Mouse (Mus musculus): ENCODE results near the gene Mkln1. TPM values are rescaled to one million over a fixed set of nuclear protein-coding genes. Genes with fewer than 3 reads are reported as not detected.
"Not testable (repeated sequence)": the region's sequence is repeated elsewhere in the genome, so short reads cannot be mapped to it uniquely, and the experiment has no call there.

Gene Mkln1
- total RNA-seq, 2 experiments from 2014 or later: 153 to 165 TPM

GRCm38 (mm10) chr6:31531880-31532279, 133.3 kb downstream of the Mkln1 start:
- TF ChIP-seq CTCF (IDR thresholded peaks at IDR 0.05): no peak
- DNase-seq (ENCODE audit: extremely low spot score in 1 of 2, low spot score in 2 of 2): no peak
- H3K27ac ChIP-seq: no peak overlapping the region
- intact Hi-C loops (cut with DNase I): no loop called here
- no peak overlapping the region for H3K4me3 ChIP-seq

DNA sequence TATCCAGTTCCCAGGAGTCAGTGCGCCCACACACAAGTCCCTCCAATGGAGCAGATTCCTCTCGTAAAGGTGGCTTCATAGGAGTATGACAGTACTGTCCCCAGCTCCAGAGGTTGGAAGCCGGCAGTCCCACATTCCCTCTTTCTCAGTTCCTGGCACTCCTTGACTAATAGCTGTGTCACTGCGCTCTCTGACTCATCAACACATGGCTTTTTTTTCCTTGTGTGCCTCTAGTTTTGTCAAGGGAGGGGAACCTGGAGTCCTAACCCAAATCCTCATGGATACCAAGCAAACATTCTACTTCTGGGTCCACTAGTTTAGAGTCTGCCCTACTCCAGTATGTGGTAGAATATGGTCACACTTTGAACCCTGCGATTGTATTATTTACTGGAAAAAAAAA, 136.2 kb downstream of the Mkln1 start:
- Histone ChIP-seq H3K27ac (no peak overlapping the region), H3K4me3 (no peak overlapping the region)
- no peak for TF ChIP-seq CTCF (IDR thresholded peaks at IDR 0.05)
- intact Hi-C loops (cut with DNase I): no loop called here
- DNase-seq (ENCODE audit: extremely low spot score in 1 of 2, low spot score in 2 of 2): no peak

GRCm38 (mm10) chr6:31537193-31537592, 138.7 kb downstream of the Mkln1 start:
- TF ChIP-seq CTCF (IDR thresholded peaks at IDR 0.05): no peak
- DNase-seq (ENCODE audit: extremely low spot score in 1 of 2, low spot score in 2 of 2): no peak
- intact Hi-C loops (cut with DNase I): no loop called here
- no peak overlapping the region for H3K27ac ChIP-seq
- H3K4me3 ChIP-seq: no peak overlapping the region

- TF ChIP-seq CTCF (IDR thresholded peaks at IDR 0.05): no peak
- no peak overlapping the region for H3K27ac ChIP-seq
- intact Hi-C loops (cut with DNase I): no loop called here
- no peak for DNase-seq (ENCODE audit: extremely low spot score in 1 of 2, low spot score in 2 of 2)
- H3K4me3 ChIP-seq: no peak overlapping the region
Measured at GRCm38 (mm10) chr6:31538112-31538511, 139.6 kb downstream of the Mkln1 start.

DNA sequence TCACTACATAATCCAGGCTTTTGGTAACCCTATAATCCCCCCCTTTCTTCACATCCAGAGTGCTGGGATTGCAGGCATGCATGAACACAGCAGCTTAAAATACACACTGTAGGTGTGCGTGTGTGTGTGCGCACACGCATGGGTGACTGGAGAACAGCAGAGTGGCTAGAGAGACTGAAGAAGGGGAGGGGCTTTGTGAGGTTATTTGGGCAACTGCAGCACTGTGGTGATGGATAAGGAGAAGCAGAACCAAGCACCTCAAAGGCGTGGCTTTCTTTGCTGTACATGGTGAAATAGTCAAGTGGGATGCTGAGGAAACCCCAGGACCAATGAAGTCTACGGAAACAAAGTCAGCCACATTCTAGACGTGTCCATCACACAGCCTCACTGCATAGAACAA, 141.5 kb downstream of the Mkln1 start:
- intact Hi-C loops (cut with DNase I): no loop called here
- Histone ChIP-seq H3K27ac (no peak overlapping the region), H3K4me3 (no peak overlapping the region)
- DNase-seq (ENCODE audit: extremely low spot score in 1 of 2, low spot score in 2 of 2): no peak
- no peak for TF ChIP-seq CTCF (IDR thresholded peaks at IDR 0.05)

DNA sequence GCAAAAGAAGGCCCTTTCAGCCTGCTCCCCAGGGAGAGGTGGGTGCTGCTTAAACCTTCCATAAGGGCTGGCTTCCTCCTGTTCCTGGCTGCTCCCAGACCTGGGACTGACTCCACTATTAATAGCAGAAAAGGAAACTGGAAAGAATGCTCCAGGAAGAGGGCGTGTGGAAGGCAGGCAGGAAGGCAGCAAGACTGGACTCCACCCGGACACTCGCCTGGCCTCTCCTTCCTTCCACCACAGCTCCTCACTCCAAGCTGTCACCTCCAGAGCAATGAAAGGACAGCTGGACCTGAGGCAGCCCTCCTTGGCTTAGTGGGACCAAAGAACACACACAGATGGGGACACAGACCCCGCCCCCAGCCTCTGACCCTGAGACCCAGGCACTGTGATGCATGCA, 145.8 kb downstream of the Mkln1 start:
- no peak overlapping the region for H3K4me3 ChIP-seq
- H3K27ac ChIP-seq: no peak overlapping the region
- no peak for TF ChIP-seq CTCF (IDR thresholded peaks at IDR 0.05)
- DNase-seq (ENCODE audit: extremely low spot score in 1 of 2, low spot score in 2 of 2): no peak
- intact Hi-C loops (cut with DNase I): no loop called here

DNA sequence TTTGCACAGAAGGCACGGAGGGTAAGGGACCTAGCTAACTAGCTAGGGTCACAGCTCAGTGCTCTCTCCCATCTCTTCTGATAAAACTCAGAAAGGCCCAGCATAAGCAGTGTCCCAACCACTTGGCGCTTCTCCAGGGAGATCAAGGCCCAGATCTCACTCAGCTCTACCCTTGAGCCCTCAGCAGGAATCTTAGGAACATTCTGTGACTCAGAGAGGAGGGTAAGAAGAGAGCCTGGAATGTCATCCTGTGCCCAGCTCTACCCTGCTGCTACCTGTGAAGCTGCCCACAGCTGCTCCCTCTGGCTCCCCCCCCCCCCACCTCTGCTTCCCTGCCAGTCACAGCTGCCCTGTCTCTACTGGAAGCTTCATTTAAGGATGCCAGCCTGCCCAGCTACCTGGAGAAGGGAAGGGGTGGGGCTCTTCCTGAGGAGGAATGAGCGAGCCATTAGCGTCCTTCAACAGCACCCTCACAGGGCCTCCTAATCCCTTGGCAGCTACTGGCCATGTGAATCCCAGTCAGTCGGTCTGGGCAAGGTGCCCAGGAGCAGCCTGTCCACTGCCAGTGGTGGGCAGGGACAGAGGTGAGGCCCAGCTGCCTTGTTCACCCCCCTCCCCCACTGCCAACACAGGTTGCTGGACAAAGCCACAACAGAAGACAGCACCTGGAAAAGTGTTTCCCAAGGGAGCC, 151.0 kb downstream of the Mkln1 start:
- no peak for DNase-seq (ENCODE audit: extremely low spot score in 1 of 2, low spot score in 2 of 2)
- TF ChIP-seq CTCF (IDR thresholded peaks at IDR 0.05): no peak
- no peak overlapping the region for H3K4me3 ChIP-seq
- no peak overlapping the region for H3K27ac ChIP-seq
- intact Hi-C loops (cut with DNase I): no loop called here

DNA sequence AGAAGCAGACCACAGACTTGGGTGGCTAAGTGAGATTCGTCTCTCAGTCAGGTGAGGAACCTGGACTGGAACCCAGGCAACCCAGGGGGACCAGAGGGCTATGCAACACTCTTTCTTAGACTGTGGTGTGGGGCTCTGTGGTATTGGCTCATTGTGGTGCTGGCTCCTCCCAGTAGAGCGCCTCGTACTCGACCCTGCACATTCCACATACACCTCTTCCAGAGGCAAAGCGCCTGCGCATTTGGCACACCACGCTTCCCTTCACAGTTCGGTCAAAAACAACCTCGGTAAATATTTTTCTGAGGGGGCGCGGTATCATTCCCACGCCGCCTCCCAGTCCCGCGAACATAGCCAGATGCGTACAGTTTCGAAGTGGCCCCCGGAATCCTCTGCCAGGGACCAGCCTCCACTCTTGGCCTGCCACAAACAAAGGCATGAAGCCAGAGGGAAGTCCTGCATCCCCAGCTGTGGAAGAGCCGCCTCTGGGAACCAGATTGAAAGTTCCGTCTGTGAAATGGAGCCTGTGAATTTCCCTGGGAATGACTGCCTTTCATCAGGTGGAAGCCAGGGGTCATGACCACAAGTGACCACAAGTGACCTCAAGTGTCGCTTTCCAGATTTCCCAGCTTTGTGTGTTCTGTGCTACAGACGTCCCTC, 152.5 kb downstream of the Mkln1 start:
- intact Hi-C loops (cut with DNase I): no loop called here
- H3K27ac ChIP-seq: no peak overlapping the region
- no peak overlapping the region for H3K4me3 ChIP-seq
- TF ChIP-seq CTCF (IDR thresholded peaks at IDR 0.05): no peak
- no peak for DNase-seq (ENCODE audit: extremely low spot score in 1 of 2, low spot score in 2 of 2)

DNA sequence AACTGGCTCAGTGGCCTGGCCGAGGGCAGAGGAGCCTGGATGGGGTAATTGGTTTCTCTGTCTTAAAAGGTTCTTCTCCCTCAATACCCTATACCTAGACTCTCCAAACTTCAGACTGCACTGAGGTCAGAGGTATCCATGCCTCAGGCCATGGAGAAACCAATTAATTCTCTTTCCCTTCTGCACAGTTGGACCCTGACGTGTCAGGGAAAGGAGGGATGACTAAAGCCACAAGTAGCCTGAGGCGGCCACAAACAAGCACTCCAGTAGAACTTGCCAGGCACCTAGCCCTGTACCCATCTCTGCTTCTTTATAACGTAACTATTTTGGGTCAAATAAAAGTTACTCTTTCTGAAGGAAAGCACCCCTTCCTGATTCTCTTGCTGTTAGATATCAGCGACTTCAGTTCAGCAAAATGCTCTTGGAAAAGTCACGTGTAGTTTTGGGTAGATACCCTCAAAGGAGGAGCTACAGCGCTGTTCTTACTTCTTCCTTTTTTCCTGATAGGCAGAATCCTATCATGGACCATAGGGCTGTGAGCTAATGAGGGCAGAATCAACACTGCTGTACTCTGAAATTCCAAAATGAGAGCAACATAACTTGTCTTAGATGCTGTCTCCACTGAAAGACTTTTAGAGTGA, 158.0 kb downstream of the Mkln1 start:
- intact Hi-C loops (cut with DNase I): no loop called here
- DNase-seq (ENCODE audit: extremely low spot score in 1 of 2, low spot score in 2 of 2): no peak

DNA sequence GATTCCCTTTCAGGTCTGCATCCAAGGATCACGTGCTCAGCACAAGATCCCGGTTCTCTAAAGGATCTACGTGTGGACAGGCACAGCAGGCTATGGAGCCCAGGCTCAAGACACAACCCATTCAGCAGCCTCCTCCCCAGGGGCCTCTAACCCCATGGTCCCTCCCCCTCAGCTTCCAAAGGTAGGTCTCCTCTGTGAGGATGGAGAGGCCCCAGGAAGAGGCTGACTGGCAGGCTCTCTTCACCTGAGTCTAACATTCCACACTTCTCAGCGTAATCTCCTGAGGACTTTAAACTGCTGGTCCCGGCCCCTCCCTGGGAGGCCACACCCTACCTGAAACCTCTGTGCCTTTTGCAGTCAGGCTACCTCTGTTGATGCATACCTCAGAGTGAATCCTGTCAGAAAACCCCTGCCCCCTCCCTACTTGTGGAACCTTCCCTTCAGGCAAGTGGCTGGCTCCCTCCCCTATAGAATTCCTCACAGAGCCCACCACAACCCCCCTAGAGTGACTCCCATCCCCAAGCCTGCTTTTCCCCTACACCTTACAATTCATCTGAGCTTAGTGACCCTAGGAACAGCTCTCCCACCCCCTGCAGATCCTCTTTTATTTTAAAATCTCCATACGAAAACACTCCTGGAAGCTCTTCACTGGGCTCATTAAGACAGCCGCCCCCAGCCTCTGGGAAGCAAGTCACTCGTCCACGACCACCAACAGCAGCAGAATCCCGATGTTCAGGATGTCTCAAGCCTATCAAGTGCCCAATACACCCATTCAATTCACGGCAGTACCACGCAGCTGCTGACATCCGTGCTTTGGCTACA, 161.8 kb downstream of the Mkln1 start:
- intact Hi-C loops (cut with DNase I): no loop called here

More for the DNA sequence above, 158.0 kb downstream of the Mkln1 start:
- no peak overlapping the region for H3K4me3 ChIP-seq
- TF ChIP-seq CTCF (IDR thresholded peaks at IDR 0.05): no peak
- H3K27ac ChIP-seq: no peak overlapping the region

DNA sequence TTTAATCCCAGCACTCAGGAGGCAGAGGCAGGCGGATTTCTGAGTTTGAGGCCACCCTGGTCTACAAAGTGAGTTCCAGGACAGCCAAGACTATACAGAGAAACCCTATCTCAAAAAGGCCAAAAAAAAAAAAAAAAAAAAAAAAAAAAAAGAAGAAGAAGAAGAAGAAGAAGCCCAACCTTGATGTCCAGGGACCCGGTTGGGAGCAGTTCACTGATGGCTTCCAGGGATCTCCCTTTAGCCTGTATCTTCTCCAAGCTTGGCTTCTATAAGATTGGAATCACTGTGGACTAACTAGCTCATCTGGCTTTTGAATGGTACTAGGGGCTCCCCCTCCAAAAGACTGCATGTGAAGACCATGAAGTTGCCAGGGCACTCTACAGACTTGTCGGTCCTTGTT, 163.4 kb downstream of the Mkln1 start:
- H3K27ac ChIP-seq; intact Hi-C loops (cut with DNase I); DNase-seq (ENCODE audit: extremely low spot score in 1 of 2, low spot score in 2 of 2): not testable (repeated sequence)
- H3K4me3 ChIP-seq: peak overlapping the region; percentile 78

More for the DNA sequence above, 161.8 kb downstream of the Mkln1 start:
- DNase-seq (ENCODE audit: extremely low spot score in 1 of 2, low spot score in 2 of 2): no peak
- no peak for TF ChIP-seq CTCF (IDR thresholded peaks at IDR 0.05)
- H3K4me3 ChIP-seq: no peak overlapping the region
- H3K27ac ChIP-seq: no peak overlapping the region
